Mouse (Mus musculus) gastrocnemius, adult 2 months (tissue): Measurements from ENCODE around the gene Disp1. TPM values are rescaled to one million over a fixed set of nuclear protein-coding genes. Genes with fewer than 3 reads are reported as not detected.
A peak's percentile ranks its signal among the peaks of the same experiment; 100 is the strongest.

Experiments used
- DNase-seq: peaks from one replicate; pipeline ENCODE4 v3.0.0; 2022
- H3K27ac ChIP-seq: fragments of 200-600 bp; 2 replicates; pipeline ENCODE4 v1.8.1; 2022; ENCODE audit warnings: mild to moderate bottlenecking
- H3K4me3 ChIP-seq: fragments of 200-600 bp; 2 replicates; pipeline ENCODE4 v1.8.1; 2022; ENCODE audit warnings: mild to moderate bottlenecking, moderate library complexity
- CTCF ChIP-seq: fragments of 200-600 bp; IDR thresholded peaks from 2 replicates; pipeline ENCODE4 v1.8.1; 2022; ENCODE audit warnings: antibody characterized with exemption, mild to moderate bottlenecking, moderate library complexity
- intact Hi-C: fragments of 180-260 bp; cut with DNase I; formaldehyde crosslinking; loops from one replicate; pipeline ENCODE4 v1.15.1; 2025
- total RNA-seq, 2 experiments: library from RNA; stranded (reverse); gene quantifications; 2 replicates each; pipeline ENCODE4 v1.2.3; 2021

Disp1 gene
- total RNA-seq, 2 experiments from 2014 or later: 3.3 to 4.6 TPM

GRCm38 (mm10) chr1:183149571-183150105, 71.7 kb downstream of the Disp1 start:
- Histone ChIP-seq H3K4me3 (no peak overlapping the region), H3K27ac (no peak overlapping the region; the same call in 1 of the 2 replicates)
- intact Hi-C loops: no loop called here
- TF ChIP-seq CTCF: no peak
- no peak for DNase-seq

GRCm38 (mm10) chr1:183147438-183147841, 73.9 kb downstream of the Disp1 start:
- no peak for TF ChIP-seq CTCF

GRCm38 (mm10) chr1:183146795-183147194, 74.5 kb downstream of the Disp1 start:
- peak overlapping the region; percentile 80 for H3K27ac ChIP-seq
- intact Hi-C loops: no loop called here

More at GRCm38 (mm10) chr1:183147438-183147841, 73.9 kb downstream of the Disp1 start:
- Histone ChIP-seq H3K4me3 (peak overlapping the region; percentile 73), H3K27ac (peak overlapping the region; percentile 80)
- DNase-seq: peak; percentile 83
- intact Hi-C loops: no loop called here

GRCm38 (mm10) chr1:183146102-183146735, 75.1 kb downstream of the Disp1 start:
- peak overlapping the region; percentile 73 for H3K4me3 ChIP-seq

More at GRCm38 (mm10) chr1:183146795-183147194, 74.5 kb downstream of the Disp1 start:
- H3K4me3 ChIP-seq: peak overlapping the region; percentile 73
- DNase-seq: no peak
- no peak for TF ChIP-seq CTCF

GRCm38 (mm10) chr1:183144602-183145205, 76.6 kb downstream of the Disp1 start:
- Histone ChIP-seq H3K27ac (peak overlapping the region; percentile 24; the same call in 1 of the 2 replicates), H3K4me3 (no peak overlapping the region; the same call in 1 of the 2 replicates)
- no peak for DNase-seq
- no peak for TF ChIP-seq CTCF
- intact Hi-C loops: no loop called here

More at GRCm38 (mm10) chr1:183146102-183146735, 75.1 kb downstream of the Disp1 start:
- H3K27ac ChIP-seq: peak overlapping the region; percentile 80
- TF ChIP-seq CTCF: no peak
- intact Hi-C loops: no loop called here
- DNase-seq: no peak

GRCm38 (mm10) chr1:183143246-183143645, 78.1 kb downstream of the Disp1 start:
- intact Hi-C loops: no loop called here
- no peak for DNase-seq
- H3K27ac ChIP-seq: no peak overlapping the region
- H3K4me3 ChIP-seq: no peak overlapping the region
- TF ChIP-seq CTCF: no peak

- H3K27ac ChIP-seq: no peak overlapping the region
- no peak for DNase-seq
- no peak overlapping the region for H3K4me3 ChIP-seq
- TF ChIP-seq CTCF: no peak
- intact Hi-C loops: no loop called here
Observed at GRCm38 (mm10) chr1:183142566-183142965, 78.8 kb downstream of the Disp1 start.

GRCm38 (mm10) chr1:183141329-183141728, 80.0 kb downstream of the Disp1 start:
- intact Hi-C loops: no loop called here
- Histone ChIP-seq H3K27ac (no peak overlapping the region; the same call in 1 of the 2 replicates), H3K4me3 (no peak overlapping the region)
- no peak for TF ChIP-seq CTCF
- DNase-seq: no peak

- no peak overlapping the region for H3K4me3 ChIP-seq
- DNase-seq: no peak
- TF ChIP-seq CTCF: no peak
- peak overlapping the region; percentile 53; the same call in 1 of the 2 replicates for H3K27ac ChIP-seq
- intact Hi-C loops: no loop called here
Observed at GRCm38 (mm10) chr1:183140511-183141268, 80.6 kb downstream of the Disp1 start.

GRCm38 (mm10) chr1:183138088-183138487, 83.2 kb downstream of the Disp1 start:
- intact Hi-C loops: no loop called here
- TF ChIP-seq CTCF: no peak
- H3K27ac ChIP-seq: no peak overlapping the region
- no peak for DNase-seq
- no peak overlapping the region for H3K4me3 ChIP-seq

- Histone ChIP-seq H3K4me3 (no peak overlapping the region), H3K27ac (no peak overlapping the region)
- DNase-seq: no peak
- intact Hi-C loops: no loop called here
- TF ChIP-seq CTCF: no peak
Observed at GRCm38 (mm10) chr1:183134427-183134826, 86.9 kb downstream of the Disp1 start.

GRCm38 (mm10) chr1:183133440-183133839, 87.9 kb downstream of the Disp1 start:
- Histone ChIP-seq H3K4me3 (no peak overlapping the region), H3K27ac (no peak overlapping the region)
- no peak for DNase-seq
- no peak for TF ChIP-seq CTCF
- intact Hi-C loops: no loop called here

- Histone ChIP-seq H3K4me3 (no peak overlapping the region), H3K27ac (no peak overlapping the region)
- intact Hi-C loops: no loop called here
- no peak for TF ChIP-seq CTCF
- no peak for DNase-seq
Observed at GRCm38 (mm10) chr1:183127246-183127645, 94.1 kb downstream of the Disp1 start.
